Mouse (Mus musculus) hindbrain, embryonic 10.5 days (tissue): ENCODE results near the gene Plekha4. TPM values are rescaled to one million over a fixed set of nuclear protein-coding genes. Genes with fewer than 3 reads are reported as not detected.

Source experiments
- DNase-seq: peaks from one replicate; pipeline ENCODE4 v3.0.0-alpha.2; 2017; ENCODE audit warnings: low spot score
- H3K27ac ChIP-seq: fragments of 300-500 bp; sonication (generic); 2 replicates; pipeline ENCODE4 v1.5.1; 2016; ENCODE audit warnings: mild to moderate bottlenecking, moderate library complexity
- H3K27me3 ChIP-seq: fragments of 300-500 bp; sonication (generic); 2 replicates; pipeline ENCODE4 v1.6.1; 2016; ENCODE audit warnings: mild to moderate bottlenecking; ENCODE audit not compliant: poor library complexity, insufficient read depth, severe bottlenecking
- H3K36me3 ChIP-seq: fragments of 300-500 bp; sonication (generic); 2 replicates; pipeline ENCODE4 v1.6.1; 2016; ENCODE audit warnings: mild to moderate bottlenecking, moderate library complexity
- H3K4me1 ChIP-seq: fragments of 300-500 bp; sonication (generic); replicated peaks from 2 replicates; pipeline ENCODE4 v1.6.1; 2016; ENCODE audit warnings: mild to moderate bottlenecking
- H3K4me3 ChIP-seq: fragments of 300-500 bp; sonication (generic); 2 replicates; pipeline ENCODE4 v1.5.1; 2016; ENCODE audit warnings: mild to moderate bottlenecking, moderate library complexity
- H3K9me3 ChIP-seq: fragments of 300-500 bp; sonication (generic); 2 replicates; pipeline ENCODE4 v1.6.1; 2016; ENCODE audit warnings: mild to moderate bottlenecking, moderate library complexity
- WGBS: fragments of 180-500 bp; shearing (Covaris S2); methylation state at CpG from one replicate; pipeline ENCODE4 v1.1.7; 2016; 5-methylcytosine and 5-hydroxymethylcytosine counted together
- polyA plus RNA-seq: library from polyadenylated mRNA; unstranded; fragments of >200 nt; fragmentation: Nextera tagmentation; extraction: Ambion mirVana; gene quantifications from 2 replicates; pipeline ENCODE4 v1.2.1, GENCODE M21; 2016

Plekha4 gene
- polyA plus RNA-seq, 1 experiment from 2014 or later, result 4.5 TPM

- WGBS, result 18% methylated on average over 8 of the region's 8 CpGs
- peaks cover 20% of the 10 kb centered on the region for H3K4me1 ChIP-seq
- H3K27ac ChIP-seq, result peak within 1 kb of the TSS; percentile 29; the same call in 1 of the 2 replicates
- no peaks in the 10 kb centered on the region for H3K27me3 ChIP-seq
- DNase-seq, result no peak
- H3K36me3 ChIP-seq, result no peaks in the 10 kb centered on the region
- no peaks in the 10 kb centered on the region for H3K9me3 ChIP-seq
- H3K4me3 ChIP-seq, result no peak within 1 kb of the TSS
These were observed 28.6 kb downstream of the Plekha4 start, which contains the start of gene Hsd17b14 for GRCm38 (mm10) chr7:45554744-45555143. TSS of gene Hsd17b14 (plus strand) at chr7:45554893.

- DNase-seq, result peak; percentile 84
- WGBS, result 27% methylated on average over 8 of the region's 8 CpGs
- peaks cover 22% of the 10 kb centered on the region for H3K4me1 ChIP-seq
- no peaks in the 10 kb centered on the region for H3K36me3 ChIP-seq
- no peaks in the 10 kb centered on the region for H3K9me3 ChIP-seq
- no peak overlapping the region for H3K4me3 ChIP-seq
- no peaks in the 10 kb centered on the region for H3K27me3 ChIP-seq
- no peak overlapping the region for H3K27ac ChIP-seq
These were observed 29.7 kb downstream of the Plekha4 start for GRCm38 (mm10) chr7:45555787-45556186.

GRCm38 (mm10) chr7:45558907-45559306 is 32.8 kb downstream of the Plekha4 start:
- Histone ChIP-seq H3K9me3 (no peaks in the 10 kb centered on the region), H3K27me3 (peaks cover 2% of the 10 kb centered on the region; the same call in 1 of the 2 replicates)
- 67% methylated on average over 6 of the region's 6 CpGs for WGBS

DNA sequence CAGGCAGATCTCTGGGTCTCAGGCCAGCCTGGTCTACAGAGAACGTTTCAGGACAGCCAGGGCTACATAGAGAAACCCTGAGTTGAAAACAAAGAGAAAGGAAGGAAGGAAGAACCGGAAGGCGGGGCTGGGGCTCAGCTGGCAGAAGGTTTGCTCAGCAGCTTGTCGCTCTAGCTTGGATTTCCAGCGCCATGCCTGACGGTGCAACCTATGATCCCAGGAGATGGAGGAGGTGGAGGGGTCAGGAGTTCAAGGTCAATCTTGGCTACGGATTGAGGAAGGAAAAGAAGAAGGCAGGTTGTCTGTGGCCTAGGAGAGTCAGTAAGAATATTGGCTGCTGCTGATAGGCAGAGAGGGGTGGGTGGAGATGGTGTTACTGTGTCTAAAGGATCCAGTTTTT is 34.1 kb downstream of the Plekha4 start:
- H3K4me3 ChIP-seq, result no peak overlapping the region
- no peaks in the 10 kb centered on the region for H3K36me3 ChIP-seq
- 80% methylated on average over 7 of the region's 7 CpGs for WGBS
- DNase-seq, result no peak
- H3K27ac ChIP-seq, result no peak overlapping the region
- peaks cover 28% of the 10 kb centered on the region for H3K4me1 ChIP-seq
- peaks cover 2% of the 10 kb centered on the region; the same call in 1 of the 2 replicates for H3K27me3 ChIP-seq
- H3K9me3 ChIP-seq, result no peaks in the 10 kb centered on the region

More at GRCm38 (mm10) chr7:45558907-45559306, 32.8 kb downstream of the Plekha4 start:
- no peak for DNase-seq
- no peaks in the 10 kb centered on the region for H3K36me3 ChIP-seq
- no peak overlapping the region for H3K27ac ChIP-seq
- no peak overlapping the region for H3K4me3 ChIP-seq
- peaks cover 33% of the 10 kb centered on the region for H3K4me1 ChIP-seq

GRCm38 (mm10) chr7:45560843-45561623 is 34.9 kb downstream of the Plekha4 start:
- H3K27ac ChIP-seq, result no peak overlapping the region
- peaks cover 27% of the 10 kb centered on the region for H3K4me1 ChIP-seq
- H3K9me3 ChIP-seq, result no peaks in the 10 kb centered on the region
- H3K4me3 ChIP-seq, result peak overlapping the region; percentile 21; the same call in 1 of the 2 replicates
- 27% methylated on average over 17 of the region's 17 CpGs for WGBS
- peaks cover 2% of the 10 kb centered on the region; the same call in 1 of the 2 replicates for H3K27me3 ChIP-seq
- DNase-seq, result peak; percentile 82
- no peaks in the 10 kb centered on the region for H3K36me3 ChIP-seq

GRCm38 (mm10) chr7:45561624-45562520 is 35.7 kb downstream of the Plekha4 start:
- no peaks in the 10 kb centered on the region for H3K9me3 ChIP-seq
- no peak for DNase-seq
- H3K4me1 ChIP-seq, result peaks cover 23% of the 10 kb centered on the region
- peak overlapping the region; percentile 21; the same call in 1 of the 2 replicates for H3K4me3 ChIP-seq
- peaks cover 2% of the 10 kb centered on the region; the same call in 1 of the 2 replicates for H3K27me3 ChIP-seq
- peak overlapping the region; percentile 69; the same call in 1 of the 2 replicates for H3K27ac ChIP-seq
- WGBS, result 53% methylated on average over 12 of the region's 12 CpGs
- H3K36me3 ChIP-seq, result no peaks in the 10 kb centered on the region

DNA sequence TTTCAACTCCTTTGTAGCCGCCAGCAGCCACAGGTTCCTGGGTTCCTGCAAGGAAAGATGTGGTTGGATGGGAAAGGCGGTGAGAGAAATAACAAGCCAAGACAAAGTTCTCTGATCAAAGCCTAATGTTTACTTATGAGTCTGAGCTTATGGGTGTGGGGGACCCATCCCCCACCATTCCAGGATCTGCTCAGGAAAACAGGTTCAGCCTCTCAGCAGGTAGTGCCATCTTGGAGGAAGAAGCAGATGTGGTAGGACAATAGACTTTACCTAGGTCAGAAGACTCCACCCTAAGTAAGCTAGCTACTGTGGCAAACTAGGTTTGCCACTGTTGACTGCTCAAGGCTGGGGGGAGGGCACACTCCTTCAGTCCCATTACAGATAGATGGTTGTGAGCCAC is 38.7 kb downstream of the Plekha4 start:
- peaks cover 36% of the 10 kb centered on the region for H3K4me1 ChIP-seq
- 81% methylated on average over 2 of the region's 2 CpGs for WGBS
- no peak for DNase-seq
- no peaks in the 10 kb centered on the region for H3K36me3 ChIP-seq
- H3K4me3 ChIP-seq, result no peak overlapping the region
- H3K9me3 ChIP-seq, result no peaks in the 10 kb centered on the region
- no peak overlapping the region for H3K27ac ChIP-seq
- peaks cover 2% of the 10 kb centered on the region; the same call in 1 of the 2 replicates for H3K27me3 ChIP-seq

GRCm38 (mm10) chr7:45565446-45565845 is 39.3 kb downstream of the Plekha4 start:
- Histone ChIP-seq H3K9me3 (no peaks in the 10 kb centered on the region), H3K4me1 (peaks cover 41% of the 10 kb centered on the region), H3K4me3 (no peak overlapping the region), H3K36me3 (no peaks in the 10 kb centered on the region), H3K27ac (no peak overlapping the region), H3K27me3 (peaks cover 2% of the 10 kb centered on the region; the same call in 1 of the 2 replicates)
- no peak for DNase-seq
- WGBS, result 90% methylated on average over 9 of the region's 9 CpGs

GRCm38 (mm10) chr7:45567112-45567779 is 41.1 kb downstream of the Plekha4 start:
- Histone ChIP-seq H3K9me3 (no peaks in the 10 kb centered on the region), H3K27me3 (peaks cover 2% of the 10 kb centered on the region; the same call in 1 of the 2 replicates), H3K4me3 (peak overlapping the region; percentile 62; the same call in 1 of the 2 replicates), H3K36me3 (no peaks in the 10 kb centered on the region), H3K4me1 (peaks cover 44% of the 10 kb centered on the region), H3K27ac (peak overlapping the region; percentile 84)
- no peak for DNase-seq
- WGBS, result 70% methylated on average over 8 of the region's 8 CpGs

DNA sequence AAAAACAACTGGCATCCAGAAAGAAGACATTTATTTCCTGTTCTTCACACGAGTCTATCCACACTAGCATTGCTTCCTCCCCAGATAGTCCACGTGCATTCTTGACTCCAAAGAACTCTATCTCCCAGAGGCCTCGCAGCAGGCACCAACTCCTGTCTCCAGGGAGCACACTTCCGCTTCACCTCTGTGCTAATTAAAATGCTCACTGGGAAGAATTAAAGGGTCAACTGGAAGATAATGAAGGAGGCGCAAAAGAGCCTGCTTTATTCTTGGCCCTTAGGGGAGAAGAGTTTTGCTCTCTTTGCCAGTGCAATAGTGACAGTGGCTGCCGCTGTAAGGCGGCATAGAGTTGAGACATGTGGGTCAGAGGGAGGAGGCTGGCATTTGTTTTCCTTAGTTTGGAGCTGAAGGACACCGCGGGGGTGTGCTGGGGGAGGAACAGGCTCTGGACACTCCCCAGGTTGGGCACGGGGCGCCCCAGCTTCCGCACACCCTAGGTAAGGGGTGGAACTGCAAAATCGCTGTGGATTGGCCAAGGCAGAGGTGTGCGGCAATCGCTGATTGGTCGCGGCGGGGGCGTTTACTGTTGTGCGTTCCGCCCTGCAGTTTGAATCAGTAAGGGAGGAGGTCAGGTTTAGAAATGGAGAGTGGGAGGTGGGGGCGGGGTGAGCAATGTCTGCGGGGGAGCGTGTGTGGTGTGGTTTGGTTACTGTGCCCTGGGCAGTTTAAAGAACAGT is 41.8 kb downstream of the Plekha4 start:
- 1% methylated on average over 24 of the region's 24 CpGs for WGBS
- H3K27ac ChIP-seq, result peak overlapping the region; percentile 84
- no peaks in the 10 kb centered on the region for H3K9me3 ChIP-seq
- H3K4me3 ChIP-seq, result peak overlapping the region; percentile 62
- DNase-seq, result peak; percentile 90
- no peaks in the 10 kb centered on the region for H3K36me3 ChIP-seq
- H3K4me1 ChIP-seq, result peaks cover 42% of the 10 kb centered on the region
- H3K27me3 ChIP-seq, result no peaks in the 10 kb centered on the region

- Histone ChIP-seq H3K27ac (peak overlapping the region; percentile 92), H3K4me3 (peak overlapping the region; percentile 62), H3K36me3 (no peaks in the 10 kb centered on the region), H3K9me3 (no peaks in the 10 kb centered on the region), H3K4me1 (peaks cover 42% of the 10 kb centered on the region), H3K27me3 (no peaks in the 10 kb centered on the region)
- DNase-seq, result no peak
- 80% methylated on average over 10 of the region's 10 CpGs for WGBS
These were observed 42.7 kb downstream of the Plekha4 start for GRCm38 (mm10) chr7:45568601-45569473.
